Mouse (Mus musculus) liver, postnatal 0 days (tissue): ENCODE results near the gene Sec14l4.

Source experiments
- CTCF ChIP-seq: sonication (generic); IDR thresholded peaks from 2 replicates; pipeline ENCODE4 v1.5.1; 2016; ENCODE audit warnings: antibody characterized with exemption, low read depth
- EP300 ChIP-seq: IDR thresholded peaks from 2 replicates; pipeline ENCODE4 v1.6.1; 2016; ENCODE audit warnings: antibody characterized with exemption, low read depth, mild to moderate bottlenecking

DNA sequence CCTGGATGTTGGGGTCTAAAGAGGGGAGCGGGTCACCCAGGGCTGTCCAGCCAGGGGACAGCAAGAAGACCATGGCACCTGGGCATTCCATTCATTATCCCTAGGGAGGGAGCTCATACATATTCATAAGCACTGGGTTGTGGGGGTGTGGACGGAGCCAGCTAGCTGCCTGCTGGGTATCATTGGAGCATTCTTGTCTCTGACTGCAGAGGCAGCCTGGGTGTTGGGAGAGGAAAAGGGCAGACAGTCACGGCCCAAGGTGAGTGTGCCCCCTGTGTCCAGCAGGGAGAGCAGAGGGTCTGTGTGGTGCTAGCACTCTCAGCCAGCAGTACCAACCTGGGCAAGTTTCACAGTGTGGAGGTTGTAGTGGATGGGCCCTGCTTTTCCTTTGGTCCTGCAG, 41.5 kb upstream of the Sec14l4 start:
- TF ChIP-seq CTCF (no peak), EP300 (no peak)
